Mouse (Mus musculus) megakaryocyte, embryonic 14.5 days (primary cell): Measurements from ENCODE around the gene Hacd2.

Experiments used
- FLI1 ChIP-seq: IDR thresholded peaks from 2 replicates; pipeline ENCODE4 v1.6.1; 2012; ENCODE audit warnings: low read length, inconsistent platforms, mixed read lengths
- GATA1 ChIP-seq: IDR thresholded peaks from 3 replicates; pipeline ENCODE4 v1.6.1; 2012; ENCODE audit warnings: mixed read lengths, low read length, inconsistent platforms, borderline replicate concordance

- TF ChIP-seq GATA1, result no peak
- TF ChIP-seq FLI1, result no peak
These were observed 123.9 kb downstream of the Hacd2 start for GRCm38 (mm10) chr16:35146153-35146552.
